Mouse (Mus musculus): Measurements from ENCODE around the gene Dtx3l.

DNA sequence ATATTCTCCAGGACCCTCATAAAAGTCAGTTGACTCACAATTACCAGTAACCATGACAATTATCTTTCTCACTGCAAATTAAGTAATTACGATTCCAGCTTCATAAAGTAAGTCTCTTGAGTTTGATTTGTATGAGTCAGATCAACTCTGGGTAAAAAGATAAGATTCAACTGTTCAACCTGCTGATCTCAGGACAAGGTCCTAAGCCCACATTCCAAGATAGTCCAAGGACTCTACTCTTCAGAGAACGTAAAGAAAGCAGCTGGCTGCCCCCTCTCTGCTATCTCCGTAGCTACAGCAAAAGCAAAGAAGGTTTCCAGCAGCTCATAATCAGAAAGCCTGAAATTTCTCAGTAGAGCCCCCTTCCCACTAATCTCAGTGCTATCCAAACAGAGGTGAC, 27.5 kb downstream of the Dtx3l start:
- TF ChIP-seq EP300 (IDR thresholded peaks at IDR 0.05) (no peak), CTCF (IDR thresholded peaks at IDR 0.05) (no peak)
